Mouse (Mus musculus) Patski (cell line): Measurements from ENCODE around the gene Ttc22. TPM values are rescaled to one million over a fixed set of nuclear protein-coding genes. Genes with fewer than 3 reads are reported as not detected.

Experiments used
- ATAC-seq: fragments of 100-300 bp; one replicate; pipeline ENCODE4 v1.8.0; 2021
- CTCF ChIA-PET: fragments of 350-600 bp; sonication (Branson Sonifier 250); formaldehyde crosslinking; loops from one replicate; lab custom pipeline; 2022; ENCODE audit warnings: inconsistent platforms; lab: Charles Lee
- POLR2A ChIA-PET: fragments of 350-600 bp; sonication (Branson Sonifier 250); formaldehyde crosslinking; loops from one replicate; lab custom pipeline; 2022; ENCODE audit warnings: antibody characterized with exemption, inconsistent platforms; lab: Charles Lee
- DNase-seq: peaks from one replicate; pipeline ENCODE4 v3.0.0-alpha.2; 2011; ENCODE audit warnings: low read depth, low spot score
- H3K27me3 ChIP-seq: fragments of 371-371 bp; one replicate; pipeline ENCODE4 v1.5.1; 2021
- CTCF ChIP-seq: fragments of 100-300 bp; IDR thresholded peaks from one replicate; pipeline ENCODE4 v1.5.1; 2021
- in situ Hi-C: fragments of 300-500 bp; cut with MboI; formaldehyde crosslinking; loops from 3 replicates; pipeline ENCODE4 v1.11.1; 2018; ENCODE audit warnings: low pct_unique_long_range_greater_than_20kb, mixed read lengths
- polyA plus RNA-seq: library from polyadenylated mRNA; unstranded; gene quantifications from one replicate; pipeline ENCODE4 v1.2.3, GENCODE M21; 2021

Gene Ttc22
- polyA plus RNA-seq, 1 experiment from 2014 or later: 0.72 TPM

GRCm38 (mm10) chr4:106652546-106652945 is 30.3 kb downstream of the Ttc22 start:
- no peak for TF ChIP-seq CTCF
- in situ Hi-C loops: no loop called here
- no peak for DNase-seq
- CTCF ChIA-PET: no interaction called here
- H3K27me3 ChIP-seq: no peaks in the 10 kb centered on the region
- no peak for ATAC-seq
- POLR2A ChIA-PET: interaction anchor here (0.6 kb wide), 1 partner anchor 51 kb away, joined by 3 read pairs; no protein-coding TSS in a partner anchor

- ATAC-seq: no peak
- in situ Hi-C loops: no loop called here
- no peak for TF ChIP-seq CTCF
- DNase-seq: no peak
- POLR2A ChIA-PET: no interaction called here
- H3K27me3 ChIP-seq: no peaks in the 10 kb centered on the region
- CTCF ChIA-PET: no interaction called here
These were observed 30.8 kb downstream of the Ttc22 start for GRCm38 (mm10) chr4:106653051-106653450.

GRCm38 (mm10) chr4:106655681-106656080 is 33.4 kb downstream of the Ttc22 start:
- ChIA-PET POLR2A (no interaction called here), CTCF (no interaction called here)
- H3K27me3 ChIP-seq: no peaks in the 10 kb centered on the region
- in situ Hi-C loops: no loop called here
- ATAC-seq (no peak), DNase-seq (no peak)
- TF ChIP-seq CTCF: no peak

- in situ Hi-C loops: no loop called here
- TF ChIP-seq CTCF: no peak
- ChIA-PET POLR2A (no interaction called here), CTCF (no interaction called here)
- H3K27me3 ChIP-seq: no peaks in the 10 kb centered on the region
- DNase-seq: no peak
- ATAC-seq: no peak
These were observed 41.8 kb downstream of the Ttc22 start for GRCm38 (mm10) chr4:106663956-106664470.

GRCm38 (mm10) chr4:106664697-106665096 is 42.5 kb downstream of the Ttc22 start:
- no peak for TF ChIP-seq CTCF
- ChIA-PET CTCF (no interaction called here), POLR2A (interaction anchor here (1.6 kb wide), 1 partner anchor 9 kb away, joined by 3 read pairs; no protein-coding TSS in a partner anchor)
- DNase-seq (no peak), ATAC-seq (no peak)
- in situ Hi-C loops: no loop called here
- H3K27me3 ChIP-seq: no peaks in the 10 kb centered on the region

GRCm38 (mm10) chr4:106665269-106665668 is 43.0 kb downstream of the Ttc22 start:
- in situ Hi-C loops: no loop called here
- POLR2A ChIA-PET: interaction anchor here (1.6 kb wide), 1 partner anchor 8 kb away, joined by 3 read pairs; no protein-coding TSS in a partner anchor
- TF ChIP-seq CTCF: no peak
- DNase-seq (no peak), ATAC-seq (no peak)
- no peaks in the 10 kb centered on the region for H3K27me3 ChIP-seq
- CTCF ChIA-PET: interaction anchor here (1.2 kb wide), 1 partner anchor 62 kb away, joined by 3 read pairs; no protein-coding TSS in a partner anchor

- DNase-seq (no peak), ATAC-seq (no peak)
- no peaks in the 10 kb centered on the region for H3K27me3 ChIP-seq
- no peak for TF ChIP-seq CTCF
- in situ Hi-C loops: no loop called here
- ChIA-PET POLR2A (interaction anchor here (1.6 kb wide), 1 partner anchor 8 kb away, joined by 3 read pairs; no protein-coding TSS in a partner anchor), CTCF (interaction anchor here (1.2 kb wide), 1 partner anchor 62 kb away, joined by 3 read pairs; no protein-coding TSS in a partner anchor)
These were observed 43.4 kb downstream of the Ttc22 start for GRCm38 (mm10) chr4:106665673-106666072.

GRCm38 (mm10) chr4:106666546-106666945 is 44.3 kb downstream of the Ttc22 start:
- no peaks in the 10 kb centered on the region for H3K27me3 ChIP-seq
- in situ Hi-C loops: no loop called here
- no peak for ATAC-seq
- no peak for DNase-seq
- CTCF ChIA-PET: interaction anchor here (1.2 kb wide), 1 partner anchor 63 kb away, joined by 3 read pairs; no protein-coding TSS in a partner anchor
- POLR2A ChIA-PET: no interaction called here
- TF ChIP-seq CTCF: no peak

- no peak for ATAC-seq
- DNase-seq: no peak
- no peaks in the 10 kb centered on the region for H3K27me3 ChIP-seq
- CTCF ChIA-PET: no interaction called here
- POLR2A ChIA-PET: no interaction called here
- TF ChIP-seq CTCF: no peak
- in situ Hi-C loops: no loop called here
These were observed 54.5 kb downstream of the Ttc22 start for GRCm38 (mm10) chr4:106676749-106677148.

- DNase-seq (peak; percentile 46), ATAC-seq (peak; percentile 79)
- CTCF ChIA-PET: interaction anchor here (0.9 to 2.0 kb wide), 2 partner anchors 41 to 48 kb away, joined by 3 to 5 read pairs; no protein-coding TSS in a partner anchor
- POLR2A ChIA-PET: no interaction called here
- TF ChIP-seq CTCF: no peak
- no peaks in the 10 kb centered on the region for H3K27me3 ChIP-seq
- in situ Hi-C loops: no loop called here
These were observed 56.3 kb downstream of the Ttc22 start, which contains the start of gene Ttc4 for GRCm38 (mm10) chr4:106678442-106679118. Gene Ttc4 (minus strand): TSS chr4:106678944.

- POLR2A ChIA-PET: no interaction called here
- CTCF ChIA-PET: interaction anchor here (0.9 to 2.0 kb wide), 2 partner anchors 41 to 49 kb away, joined by 3 to 5 read pairs; no protein-coding TSS in a partner anchor
- DNase-seq (no peak), ATAC-seq (no peak)
- no peak for TF ChIP-seq CTCF
- H3K27me3 ChIP-seq: no peaks in the 10 kb centered on the region
- in situ Hi-C loops: no loop called here
These were observed 56.9 kb downstream of the Ttc22 start for GRCm38 (mm10) chr4:106679152-106679551.
